Mouse (Mus musculus) CD4-positive helper T cell, adult 2 months (primary cell): ENCODE data around the gene Six1.
A peak's percentile ranks its signal among the peaks of the same experiment; 100 is the strongest.

Experiments
- DNase-seq: peaks from one replicate; pipeline ENCODE4 v3.0.0-alpha.2; 2012; ENCODE audit warnings: low read depth, missing footprints, low spot score

Gene Six1

GRCm38 (mm10) chr12:73050305-73050704 lies 3.4 kb downstream of the Six1 start:
- DNase-seq = no peak

DNA sequence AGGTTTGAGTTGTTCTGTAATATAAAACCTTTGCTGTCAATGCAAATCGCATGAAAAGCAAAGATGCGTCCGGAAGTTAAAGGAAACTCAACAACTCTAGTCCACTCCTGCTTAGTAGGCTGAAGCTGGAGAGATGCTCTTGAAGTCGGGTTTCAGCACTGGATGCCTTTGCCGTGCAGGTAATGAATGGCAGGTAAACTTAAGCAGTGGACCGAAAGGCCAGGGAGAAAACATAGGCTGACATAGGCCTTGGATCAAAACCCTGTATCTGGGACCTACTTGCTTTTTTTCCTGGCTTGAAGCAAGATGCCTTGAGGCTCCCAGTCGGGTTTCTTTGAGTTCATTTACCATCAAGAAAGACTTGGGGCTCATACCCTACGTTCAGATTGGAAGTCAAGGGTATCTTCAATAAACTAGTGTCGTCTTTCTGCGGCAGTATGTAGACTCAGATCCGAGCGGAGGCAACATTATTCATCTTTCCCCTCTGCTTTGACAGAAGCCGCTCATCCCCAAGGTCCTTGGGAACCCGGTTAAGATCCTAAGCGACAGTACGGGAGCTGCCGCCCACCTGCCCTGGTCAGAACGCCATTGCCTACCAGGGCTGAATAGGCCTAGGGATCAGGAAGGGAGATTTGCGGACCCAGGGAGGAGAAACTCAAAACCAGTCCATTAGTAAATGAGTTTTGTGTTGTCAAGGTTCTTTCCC lies 4.0 kb downstream of the Six1 start:
- no peak for DNase-seq

DNA sequence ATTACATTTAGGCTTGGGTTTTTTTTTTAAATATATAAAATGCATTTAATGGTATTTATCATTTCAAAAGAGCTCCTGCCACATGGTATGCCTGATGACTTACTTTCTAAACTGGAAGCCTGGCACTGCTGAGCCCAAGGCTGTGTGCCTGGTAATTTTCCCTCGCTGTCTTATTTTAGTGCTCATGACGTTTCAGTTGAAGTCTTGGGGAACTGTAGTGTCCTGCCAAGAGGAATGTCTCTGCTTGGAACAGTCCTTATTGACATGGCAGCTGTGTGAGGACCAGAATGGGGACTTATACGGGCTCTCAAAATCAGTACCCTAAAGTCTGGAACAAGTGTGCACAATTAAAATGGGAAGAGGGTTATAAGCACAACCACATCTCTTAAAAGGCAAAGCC lies 5.2 kb downstream of the Six1 start:
- no peak for DNase-seq

GRCm38 (mm10) chr12:73047576-73047975 lies 6.1 kb downstream of the Six1 start:
- DNase-seq = no peak

- peak; percentile 63 for DNase-seq
These were observed 7.0 kb downstream of the Six1 start for GRCm38 (mm10) chr12:73046607-73047180.

GRCm38 (mm10) chr12:73045724-73046606 lies 7.7 kb downstream of the Six1 start:
- DNase-seq = peak; percentile 27

DNA sequence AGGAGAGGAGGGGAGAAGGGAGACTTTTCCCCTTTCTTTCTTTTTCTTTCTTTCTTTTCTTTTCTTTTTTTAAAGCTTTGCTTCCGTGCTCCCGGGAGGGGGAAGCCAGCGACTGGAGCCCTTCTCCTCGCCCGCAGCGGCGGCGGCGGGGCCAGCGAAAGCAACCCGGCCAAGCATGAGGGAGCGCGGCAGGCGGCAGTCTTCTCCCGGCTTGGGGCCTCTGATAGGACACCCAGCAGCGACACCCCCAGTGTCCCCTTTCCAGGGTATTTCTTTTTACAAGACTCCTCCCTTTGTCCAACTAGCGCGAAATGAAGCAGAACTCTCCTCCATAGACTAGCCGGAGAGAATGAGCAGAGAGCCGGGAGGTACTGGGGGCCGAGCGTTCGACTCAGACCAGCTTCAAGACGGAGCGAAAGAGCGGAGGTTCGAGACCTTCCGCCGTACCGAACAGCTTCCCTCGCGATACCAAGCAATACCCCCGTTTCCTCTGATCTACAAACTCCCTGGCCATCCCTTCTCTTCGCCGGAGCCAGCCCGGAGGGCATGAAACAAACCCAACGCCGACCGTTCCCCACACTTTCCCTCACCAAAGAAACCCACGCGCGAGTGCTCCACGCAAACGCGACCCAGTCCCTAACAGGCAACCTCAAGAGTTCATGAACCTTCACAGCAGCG lies 8.5 kb downstream of the Six1 start:
- no peak for DNase-seq

GRCm38 (mm10) chr12:73044221-73045045 lies 9.3 kb downstream of the Six1 start:
- no peak for DNase-seq

DNA sequence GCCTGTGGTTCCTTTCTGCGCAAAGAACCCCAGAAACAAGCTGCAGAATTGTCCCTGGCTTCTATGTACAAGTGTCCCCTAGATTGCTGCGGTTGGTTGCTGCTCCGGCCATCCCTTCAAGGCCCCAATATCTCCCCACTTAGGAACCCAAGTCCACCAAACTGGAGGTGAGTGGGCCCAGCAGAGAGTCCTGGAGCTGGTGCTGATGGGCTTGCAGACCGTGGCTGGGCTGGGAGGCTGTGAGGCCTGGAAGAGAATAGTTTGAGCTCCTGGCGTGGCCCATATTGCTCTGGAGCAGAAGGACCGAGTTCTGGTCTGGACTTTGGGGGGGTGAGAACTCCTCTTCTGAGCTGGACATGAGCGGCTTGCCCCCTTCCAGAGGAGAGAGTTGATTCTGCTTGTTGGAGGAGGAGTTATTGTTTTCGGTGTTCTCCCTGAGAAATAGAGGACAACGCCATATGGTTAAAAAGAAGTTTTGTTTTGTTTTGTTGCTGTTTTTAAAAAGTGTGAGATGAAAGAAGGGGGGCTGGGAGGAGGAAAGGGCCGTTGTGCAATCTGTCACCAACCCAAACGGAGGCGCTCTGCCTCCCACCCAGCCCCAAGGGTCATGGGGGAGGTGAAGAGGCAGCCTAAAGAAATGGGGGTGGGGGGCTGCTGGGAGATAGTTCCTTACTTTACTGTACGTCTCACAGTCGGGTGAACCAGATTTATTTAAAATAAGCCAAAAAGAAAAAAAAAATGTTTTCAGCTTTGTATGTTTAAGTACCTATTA lies 10.1 kb downstream of the Six1 start:
- DNase-seq = no peak

- DNase-seq = no peak
These were observed 10.8 kb downstream of the Six1 start for GRCm38 (mm10) chr12:73042903-73043302.

- no peak for DNase-seq
These were observed 11.3 kb downstream of the Six1 start for GRCm38 (mm10) chr12:73042406-73042805.

DNA sequence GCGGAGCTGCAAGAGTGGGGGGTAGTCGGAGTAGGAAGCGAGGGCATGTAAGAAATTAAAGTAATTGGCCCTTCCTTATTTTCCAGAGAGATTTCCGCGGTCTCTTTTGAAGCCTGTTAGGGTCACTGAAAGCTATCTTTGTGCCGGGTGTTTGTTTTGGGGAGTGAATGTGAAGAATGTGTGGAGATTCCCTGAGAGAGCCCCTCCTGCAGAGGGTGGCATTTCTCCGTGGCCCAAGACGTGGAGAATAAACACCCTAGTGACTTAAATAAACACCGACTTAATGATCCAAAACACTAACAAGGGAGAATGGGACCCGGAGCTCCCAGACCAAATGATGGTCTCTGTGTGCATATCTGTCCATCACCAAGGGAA lies 12.4 kb downstream of the Six1 start:
- no peak for DNase-seq

DNA sequence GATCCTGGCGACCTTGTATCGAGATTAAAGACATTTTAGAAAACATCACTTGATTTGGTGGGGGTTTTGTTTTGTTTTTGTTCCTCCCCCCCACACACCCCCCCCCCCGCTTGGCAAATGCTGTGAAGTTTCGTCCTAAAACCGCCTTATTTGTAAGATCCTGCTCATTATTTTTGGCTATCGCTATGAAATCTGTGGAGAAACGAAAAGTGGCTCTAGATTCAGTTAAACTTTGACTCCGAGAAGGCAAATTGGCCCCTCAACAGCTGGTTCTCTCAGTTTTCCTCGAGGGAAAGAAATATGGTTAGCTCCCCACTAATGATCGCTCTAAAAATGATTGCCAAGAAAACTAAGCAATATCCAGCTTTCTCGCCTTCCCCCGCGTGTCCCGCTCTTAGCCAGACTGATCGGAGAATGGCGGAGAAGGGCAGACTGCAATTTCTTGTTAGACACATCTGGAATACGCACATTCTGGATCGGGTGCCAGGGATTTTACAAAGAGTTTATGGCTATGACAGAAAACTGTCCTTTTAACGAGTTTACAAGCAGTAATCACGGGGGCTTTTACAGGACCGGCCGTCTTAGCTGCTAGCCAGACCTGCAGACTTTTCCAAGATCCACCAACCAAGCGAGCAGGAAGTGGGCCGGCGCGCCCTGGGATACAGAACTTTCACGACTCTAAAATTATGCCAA lies 13.0 kb downstream of the Six1 start:
- no peak for DNase-seq

DNA sequence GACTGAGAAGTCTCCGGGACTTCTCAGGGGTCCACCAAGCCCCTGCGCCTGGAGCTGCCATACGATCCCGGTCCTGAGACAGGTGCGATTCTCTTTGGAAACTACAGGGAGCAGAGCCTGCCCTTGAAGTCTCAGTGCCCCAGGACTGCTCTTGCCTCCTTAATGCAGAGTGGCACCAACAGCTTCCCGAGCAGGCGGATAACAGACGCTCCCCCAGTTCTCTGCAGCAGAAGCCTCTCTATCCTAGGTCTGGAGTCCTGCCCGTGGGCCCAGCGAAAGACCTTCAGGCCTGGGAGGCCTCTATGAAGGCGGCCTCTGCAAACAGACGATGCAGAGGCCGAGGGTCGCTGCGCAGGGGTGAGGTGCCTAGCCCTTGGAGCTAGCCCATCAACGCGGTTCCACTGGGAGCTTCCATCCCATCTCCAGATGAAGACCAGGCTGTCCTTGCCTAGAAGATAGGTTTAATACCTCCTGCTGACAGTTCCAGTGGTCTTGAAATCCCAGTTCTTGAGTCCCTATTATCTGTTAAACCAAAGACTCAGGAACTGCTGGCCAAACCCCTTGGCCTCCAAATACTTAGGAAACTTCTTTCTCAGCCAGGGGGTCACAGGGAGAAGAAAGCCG lies 13.6 kb downstream of the Six1 start:
- DNase-seq = no peak

GRCm38 (mm10) chr12:73038992-73039938 lies 14.4 kb downstream of the Six1 start:
- DNase-seq = no peak

- DNase-seq = no peak
These were observed 15.2 kb downstream of the Six1 start for GRCm38 (mm10) chr12:73038441-73038991.

DNA sequence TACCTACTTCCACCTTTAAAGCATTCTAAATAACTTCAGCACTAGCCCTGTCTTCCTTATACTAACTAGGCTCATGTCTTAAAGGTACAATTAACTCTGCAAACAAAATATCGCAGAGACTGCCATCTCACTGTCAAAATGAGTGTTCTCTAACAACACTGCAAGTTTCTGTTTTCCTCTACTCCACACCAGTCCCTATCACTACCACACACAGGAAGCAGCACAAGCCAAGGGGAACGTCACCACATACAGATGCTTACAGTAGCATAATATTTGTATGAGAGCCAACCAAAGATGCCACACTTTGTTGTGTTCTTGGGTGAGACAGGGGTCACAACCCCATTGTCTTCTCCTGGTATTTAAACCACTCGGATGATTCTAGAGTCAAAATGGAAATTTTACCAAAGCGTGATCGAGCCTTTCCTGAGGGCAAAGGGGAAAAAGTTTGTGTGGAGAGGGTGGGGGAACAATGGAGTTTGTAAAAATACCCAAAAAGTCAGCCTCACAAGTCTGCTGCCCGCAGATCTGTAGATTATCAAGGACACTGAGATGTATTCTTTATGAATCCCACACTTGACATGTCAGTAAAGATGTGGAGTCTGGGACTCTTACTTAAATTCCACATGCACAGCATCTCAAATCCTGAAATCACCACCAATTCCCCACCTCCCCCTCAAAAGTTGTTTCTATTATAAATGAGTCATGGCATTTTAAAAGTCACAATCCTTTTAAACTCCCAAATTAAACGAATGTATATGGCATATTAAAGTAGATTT lies 16.1 kb downstream of the Six1 start:
- DNase-seq = no peak
